8 mouse cellular contexts compared by ENCODE assay signal in genomic region chr11:104278222-104278621, GRCm38 (mm10). TPM values are rescaled to one million over a fixed set of nuclear protein-coding genes. Genes with fewer than 3 reads are reported as not detected.
DNase-seq lines count a peak whose midpoint lies in the region; ATAC-seq lines count a peak whose summit lies in the region.

No protein-coding gene starts in this region.

- peak overlapping the region; percentile 16; the same call in 1 of the 2 replicates for H3K4me2 ChIP-seq in embryonic facial prominence, embryonic 12.5 days (replicated peaks)
- peak overlapping the region; percentile 49 for H3K4me2 ChIP-seq in heart, embryonic 16.5 days (ENCODE audit: low read depth, low read length)

- no peak overlapping the region for H3K9ac ChIP-seq in embryonic facial prominence, embryonic 12.5 days
- no peak overlapping the region for H3K9ac ChIP-seq in heart, embryonic 16.5 days (ENCODE audit: low read length)

- ATAC-seq in embryonic facial prominence, embryonic 12.5 days (ENCODE audit: insufficient number of reproducible peaks, insufficient read depth, low FRiP score, low TSS enrichment) = no peak
- ATAC-seq in heart, embryonic 16.5 days (replicated peaks; ENCODE audit: extremely low read depth, insufficient read depth, low FRiP score) = peak; percentile 45; the same call in 1 of the 2 replicates
- peak; percentile 91 for ATAC-seq in megakaryocyte progenitor cell, adult 5-6 weeks (replicated peaks; ENCODE audit: poor library complexity)

- H3K4me1 ChIP-seq in embryonic facial prominence, embryonic 12.5 days = no peaks in the 10 kb centered on the region
- H3K4me1 ChIP-seq in heart, embryonic 16.5 days (ENCODE audit: control insufficient read depth, insufficient read depth, low read length) = no peaks in the 10 kb centered on the region

- H3K9me3 ChIP-seq in embryonic facial prominence, embryonic 12.5 days = no peaks in the 10 kb centered on the region
- H3K9me3 ChIP-seq in heart, embryonic 16.5 days (replicated peaks; ENCODE audit: control insufficient read depth, low read length) = no peaks in the 10 kb centered on the region

- intact Hi-C loops in left cerebral cortex, postnatal 25 days (cut with DNase I) = loop anchor here (2.0 kb wide), 1 partner anchor 45 kb away; no protein-coding TSS in a partner anchor

- H3K27me3 ChIP-seq in embryonic facial prominence, embryonic 12.5 days = no peaks in the 10 kb centered on the region
- H3K27me3 ChIP-seq in heart, embryonic 16.5 days (ENCODE audit: control insufficient read depth, insufficient read depth, low read length) = no peaks in the 10 kb centered on the region

- no peaks in the 10 kb centered on the region for H3K36me3 ChIP-seq in embryonic facial prominence, embryonic 12.5 days
- no peaks in the 10 kb centered on the region for H3K36me3 ChIP-seq in heart, embryonic 16.5 days (ENCODE audit: control insufficient read depth, insufficient read depth)

- peak; percentile 79 to 80 for DNase-seq in left cerebral cortex, adult 18-20 months (ENCODE audit: low spot score in 2 of 2)
- DNase-seq in left cerebral cortex, adult 11 months (ENCODE audit: low spot score) = no peak
- peak; percentile 90 to 92 for DNase-seq in adrenal gland, postnatal 36 days
- peak; percentile 69 to 70 for DNase-seq in left cerebral cortex, postnatal 25 days (ENCODE audit: low spot score in 2 of 2)
- DNase-seq in thymus, postnatal 25 days = peak; percentile 56

- no peak overlapping the region for H3K27ac ChIP-seq in embryonic facial prominence, embryonic 12.5 days
- no peak overlapping the region for H3K27ac ChIP-seq in heart, embryonic 16.5 days (ENCODE audit: low read length)

- 7% methylated on average over 20 of the region's 20 CpGs for WGBS in embryonic facial prominence, embryonic 12.5 days
- WGBS in heart, embryonic 16.5 days = 5% methylated on average over 20 of the region's 20 CpGs

- no peak overlapping the region for H3K4me3 ChIP-seq in embryonic facial prominence, embryonic 12.5 days
- H3K4me3 ChIP-seq in heart, embryonic 16.5 days (ENCODE audit: low read length) = no peak overlapping the region

RNA-seq across cellular contexts. Expression of gene Mapt, which starts 47.0 kb away (rescaled TPM):
- 100 to 1,000 TPM; 350 to 364 TPM for total RNA-seq in left cerebral cortex, adult 18-20 months (2021)
- 100 to 1,000 TPM; 104 to 156 TPM for total RNA-seq in adrenal gland, postnatal 36 days (2021)
- 24.1 and 33.2 TPM in 2 replicates for polyA plus RNA-seq in embryonic facial prominence, embryonic 12.5 days (2016; fragmentation: Nextera tagmentation; extraction: Ambion mirVana)
- polyA plus RNA-seq in heart, embryonic 16.5 days (2015; fragmentation: Nextera tagmentation; extraction: Ambion mirVana) = 0.88 and 1.9 TPM in 2 replicates
- total RNA-seq in left cerebral cortex, postnatal 25 days (2021) = 100 to 1,000 TPM; 323 to 328 TPM
- total RNA-seq in megakaryocyte progenitor cell, adult 5-6 weeks (2015) = 0.27 TPM in 1 of 2 replicates, not detected in the other
- 0.27 TPM in 1 of 2 replicates, not detected in the other for total RNA-seq in megakaryocyte progenitor cell, adult 5-6 weeks (2017)

Comparison
In these comparisons a context has a peak if more than half of its experiments do, and no peak if none do; other contexts are left out.
1. RNA of gene Mapt, which starts 47.0 kb away (total RNA-seq): 350 to 364 TPM in left cerebral cortex, adult 18-20 months, 323 to 328 TPM in left cerebral cortex, postnatal 25 days and 104 to 156 TPM in adrenal gland, postnatal 36 days; 0.27 TPM in megakaryocyte progenitor cell, adult 5-6 weeks; every median in the first group is over 10 times any median in the second.